Mouse (Mus musculus) mature B cell (primary cell): Measurements from ENCODE around the gene Iffo2.

ENCODE experiments used
- in situ Hi-C: fragments of 300-500 bp; cut with MboI; formaldehyde crosslinking; loops from 2 replicates; pipeline ENCODE4 v1.14.3; 2019

Gene Iffo2

GRCm38 (mm10) chr4:139641829-139642425 is 111.6 kb downstream of the Iffo2 start:
- in situ Hi-C loops, result no loop called here

DNA sequence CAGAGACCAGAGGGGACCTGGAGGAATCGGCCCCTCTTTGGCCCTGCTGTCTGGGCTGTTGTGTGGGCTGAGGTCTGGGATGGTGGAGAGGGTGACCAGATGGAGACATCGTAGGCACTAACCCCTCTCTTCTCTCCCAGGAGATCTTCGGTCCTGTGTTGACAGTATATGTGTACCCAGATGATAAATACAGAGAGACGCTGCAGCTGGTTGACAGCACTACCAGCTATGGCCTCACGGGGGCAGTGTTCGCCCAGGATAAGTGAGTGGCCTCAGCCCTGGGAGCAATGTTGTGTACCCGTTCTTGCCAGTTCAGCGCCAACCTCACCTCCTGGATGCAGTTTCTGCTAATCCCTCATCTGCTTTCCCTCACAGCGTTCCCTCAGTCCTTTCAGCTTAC is 113.6 kb downstream of the Iffo2 start:
- in situ Hi-C loops, result no loop called here

DNA sequence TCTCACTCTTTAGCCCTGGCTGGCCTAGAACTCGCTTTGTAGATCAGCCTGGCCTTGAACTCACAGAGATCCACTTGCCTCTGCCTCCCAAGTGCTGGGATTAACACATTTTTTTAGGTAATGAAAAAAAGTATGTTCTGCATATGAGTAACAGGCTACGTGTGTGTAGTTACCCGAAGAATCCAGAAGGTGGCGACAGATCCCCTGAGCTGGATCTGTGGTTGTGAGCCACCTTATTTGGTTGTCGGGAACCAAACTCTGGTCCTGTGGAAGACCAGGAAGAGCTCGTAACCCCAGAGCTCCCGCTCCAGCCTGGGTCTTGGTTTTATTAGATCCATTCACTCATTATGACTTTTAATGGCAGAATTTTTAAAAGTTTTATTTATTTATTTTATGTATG is 116.6 kb downstream of the Iffo2 start:
- in situ Hi-C loops, result no loop called here

GRCm38 (mm10) chr4:139650086-139650743 is 119.9 kb downstream of the Iffo2 start:
- in situ Hi-C loops, result no loop called here

DNA sequence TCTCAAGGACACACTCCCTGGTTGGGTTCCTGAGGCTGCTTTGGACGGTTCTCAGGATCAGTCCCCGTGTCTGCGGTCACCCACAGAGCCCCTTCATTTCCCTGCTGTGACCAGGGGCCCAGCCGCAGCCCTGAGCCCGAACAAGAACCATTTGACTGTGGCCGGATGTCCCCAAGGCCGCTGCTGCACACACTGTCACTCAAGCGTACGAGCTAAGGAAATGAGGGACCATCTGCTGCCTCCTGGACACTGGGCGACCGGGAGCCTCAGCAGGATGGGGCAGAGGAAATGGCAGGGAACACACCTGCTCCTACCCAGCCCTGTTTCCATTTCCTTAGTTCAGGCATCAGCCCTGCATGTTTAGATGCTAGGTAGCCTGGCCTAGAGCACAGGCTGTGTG is 120.6 kb downstream of the Iffo2 start:
- in situ Hi-C loops, result no loop called here

- in situ Hi-C loops, result no loop called here
These were observed 122.9 kb downstream of the Iffo2 start, which contains the start of gene Tas1r2 for GRCm38 (mm10) chr4:139653238-139653637. Gene Tas1r2 (plus strand): TSS chr4:139653538.

- in situ Hi-C loops, result no loop called here
These were observed 131.5 kb downstream of the Iffo2 start for GRCm38 (mm10) chr4:139661897-139662296.

GRCm38 (mm10) chr4:139667632-139668031 is 137.3 kb downstream of the Iffo2 start:
- in situ Hi-C loops, result no loop called here

GRCm38 (mm10) chr4:139669847-139670246 is 139.5 kb downstream of the Iffo2 start:
- in situ Hi-C loops, result no loop called here
